Mouse (Mus musculus): ENCODE measurements around the gene Dus1l. TPM values are rescaled to one million over a fixed set of nuclear protein-coding genes. Genes with fewer than 3 reads are reported as not detected.
A peak's percentile ranks its signal among the peaks of the same experiment; 100 is the strongest.
"Not testable (repeated sequence)": the region's sequence is repeated elsewhere in the genome, so short reads cannot be mapped to it uniquely, and the experiment has no call there.

The Dus1l gene
- polyA plus RNA-seq, 1 experiment from 2014 or later: 61.0 TPM

- ATAC-seq (ENCODE audit: insufficient number of reproducible peaks, insufficient read depth, low FRiP score, low TSS enrichment, low read depth): no peak
- H3K36me3 ChIP-seq: peaks cover 89% of the 10 kb centered on the region
Observed at GRCm38 (mm10) chr11:120789810-120790209, 6.4 kb downstream of the Dus1l start.

GRCm38 (mm10) chr11:120789355-120789754 is 6.8 kb downstream of the Dus1l start:
- no peak overlapping the region for H3K9ac ChIP-seq
- H3K9me3 ChIP-seq: no peaks in the 10 kb centered on the region

More at GRCm38 (mm10) chr11:120789810-120790209, 6.4 kb downstream of the Dus1l start:
- 85% methylated on average over 3 of the region's 3 CpGs for WGBS
- H3K4me3 ChIP-seq: no peak overlapping the region
- no peaks in the 10 kb centered on the region for H3K9me3 ChIP-seq
- H3K4me1 ChIP-seq: peaks cover 15% of the 10 kb centered on the region
- H3K27me3 ChIP-seq: no peaks in the 10 kb centered on the region
- H3K4me2 ChIP-seq: no peak overlapping the region
- H3K27ac ChIP-seq: no peak overlapping the region
- no peak overlapping the region for H3K9ac ChIP-seq

GRCm38 (mm10) chr11:120788460-120788859 is 7.7 kb downstream of the Dus1l start:
- H3K4me2 ChIP-seq; H3K4me3 ChIP-seq; H3K27me3 ChIP-seq; H3K9me3 ChIP-seq; H3K9ac ChIP-seq; H3K27ac ChIP-seq; ATAC-seq (ENCODE audit: insufficient number of reproducible peaks, insufficient read depth, low FRiP score, low TSS enrichment, low read depth): not testable (repeated sequence)
- H3K36me3 ChIP-seq: peaks cover 75% of the 10 kb centered on the region
- peaks cover 15% of the 10 kb centered on the region for H3K4me1 ChIP-seq
- WGBS: 84% methylated on average over 10 of the region's 10 CpGs

More at GRCm38 (mm10) chr11:120789355-120789754, 6.8 kb downstream of the Dus1l start:
- no peak for ATAC-seq (ENCODE audit: insufficient number of reproducible peaks, insufficient read depth, low FRiP score, low TSS enrichment, low read depth)
- Histone ChIP-seq H3K27me3 (no peaks in the 10 kb centered on the region), H3K36me3 (peaks cover 84% of the 10 kb centered on the region), H3K4me2 (no peak overlapping the region), H3K27ac (no peak overlapping the region), H3K4me1 (peaks cover 12% of the 10 kb centered on the region), H3K4me3 (no peak overlapping the region)
- 89% methylated on average over 4 of the region's 4 CpGs for WGBS

DNA sequence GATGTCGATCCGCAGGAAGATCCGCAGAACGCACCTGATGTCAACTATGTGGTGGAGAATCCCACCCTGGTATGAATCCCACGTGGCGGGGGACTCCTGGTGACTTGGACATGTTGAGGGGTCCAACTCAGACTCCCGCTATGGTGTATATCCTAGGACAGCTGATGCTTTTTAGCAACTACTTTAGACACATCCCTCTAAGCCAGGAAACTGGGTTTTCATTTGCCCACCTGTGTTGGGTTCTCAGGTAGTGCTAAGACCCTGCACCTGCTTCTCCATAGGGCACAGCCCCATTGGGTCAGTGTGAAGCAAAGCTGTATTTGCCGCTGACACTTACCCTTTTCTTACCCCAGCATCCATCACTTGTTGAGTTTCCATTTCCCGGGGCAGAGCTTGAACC is 11.1 kb downstream of the Dus1l start:
- 34% methylated on average over 9 of the region's 9 CpGs for WGBS
- Histone ChIP-seq H3K4me3 (peak overlapping the region; percentile 95), H3K4me2 (peak overlapping the region; percentile 96), H3K9me3 (no peaks in the 10 kb centered on the region), H3K9ac (peak overlapping the region; percentile 95), H3K36me3 (peaks cover 66% of the 10 kb centered on the region), H3K4me1 (peaks cover 27% of the 10 kb centered on the region), H3K27ac (peak overlapping the region; percentile 81; the same call in 1 of the 2 replicates), H3K27me3 (no peaks in the 10 kb centered on the region)
- ATAC-seq (ENCODE audit: insufficient number of reproducible peaks, insufficient read depth, low FRiP score, low TSS enrichment, low read depth): no peak

DNA sequence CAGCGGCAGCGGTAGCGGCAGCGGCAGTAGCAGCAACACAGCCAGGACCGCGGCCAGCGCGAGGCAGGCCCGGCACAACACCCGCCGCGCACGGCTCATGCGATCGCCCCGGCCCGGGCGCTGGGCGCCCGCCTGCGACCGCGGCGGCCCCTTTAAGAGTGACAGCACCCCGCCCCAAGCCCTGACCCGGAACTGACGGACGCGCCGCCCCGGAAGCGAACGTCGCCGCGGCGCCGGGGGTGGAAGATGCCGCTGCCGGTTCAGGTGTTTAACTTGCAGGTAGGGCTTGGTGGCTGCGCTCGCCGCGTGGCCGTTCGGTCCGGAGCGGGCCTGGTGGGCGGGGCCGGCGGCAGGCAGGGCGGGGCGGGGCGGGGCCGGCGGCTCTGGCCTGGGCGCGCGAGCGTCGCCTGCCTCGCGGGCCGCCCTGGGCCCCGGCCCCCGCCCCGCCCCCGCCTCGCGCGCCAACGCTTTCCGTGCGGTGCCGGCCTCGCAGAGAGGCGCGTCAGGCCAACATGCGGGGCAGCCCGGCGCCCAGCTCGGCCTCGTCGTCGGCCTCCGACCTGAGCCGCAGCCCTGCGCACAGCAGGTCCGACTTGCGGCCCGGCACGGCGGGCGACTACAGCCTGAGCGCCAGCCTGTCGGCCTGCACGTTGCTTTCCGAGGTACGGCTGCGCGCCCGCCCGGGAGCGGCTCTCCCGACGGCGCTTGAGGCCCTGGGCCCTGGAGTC is 12.0 kb downstream of the Dus1l start, which contains the start of the genes Rfng and Gps1:
Rfng (minus strand) TSS at position 144 of the 728 bp plus-strand sequence.
Gps1 (plus strand) TSS at position 209 of the 728 bp plus-strand sequence.
- H3K4me3 ChIP-seq: peak within 1 kb of the TSS; percentile 95
- ATAC-seq (ENCODE audit: insufficient number of reproducible peaks, insufficient read depth, low FRiP score, low TSS enrichment, low read depth): peak; percentile 78; the same call in 1 of the 2 replicates
- WGBS: under 1% methylated on average over 97 of the region's 107 CpGs
- H3K9me3 ChIP-seq: no peaks in the 10 kb centered on the region
- H3K4me1 ChIP-seq: peaks cover 27% of the 10 kb centered on the region
- H3K27ac ChIP-seq: peak within 1 kb of the TSS; percentile 81
- peak within 1 kb of the TSS; percentile 96 for H3K4me2 ChIP-seq
- H3K27me3 ChIP-seq: no peaks in the 10 kb centered on the region
- H3K36me3 ChIP-seq: peaks cover 61% of the 10 kb centered on the region
- H3K9ac ChIP-seq: peak within 1 kb of the TSS; percentile 95

GRCm38 (mm10) chr11:120783426-120784063 is 12.7 kb downstream of the Dus1l start:
- H3K4me1 ChIP-seq: peaks cover 27% of the 10 kb centered on the region
- ATAC-seq (ENCODE audit: insufficient number of reproducible peaks, insufficient read depth, low FRiP score, low TSS enrichment, low read depth): no peak
- peak overlapping the region; percentile 81 for H3K27ac ChIP-seq
- peaks cover 56% of the 10 kb centered on the region for H3K36me3 ChIP-seq
- H3K4me3 ChIP-seq: peak overlapping the region; percentile 95
- H3K9ac ChIP-seq: peak overlapping the region; percentile 95
- 2% methylated on average over 41 of the region's 42 CpGs for WGBS
- no peaks in the 10 kb centered on the region for H3K9me3 ChIP-seq
- H3K27me3 ChIP-seq: no peaks in the 10 kb centered on the region
- H3K4me2 ChIP-seq: peak overlapping the region; percentile 96

- H3K27ac ChIP-seq: not testable (repeated sequence)
- 96% methylated on average over 6 of the region's 6 CpGs for WGBS
Observed at GRCm38 (mm10) chr11:120781361-120781760, 14.8 kb downstream of the Dus1l start.

GRCm38 (mm10) chr11:120779876-120780275 is 16.3 kb downstream of the Dus1l start:
- Histone ChIP-seq H3K9me3 (no peaks in the 10 kb centered on the region), H3K4me3 (no peak overlapping the region), H3K36me3 (peaks cover 28% of the 10 kb centered on the region), H3K9ac (no peak overlapping the region), H3K27me3 (no peaks in the 10 kb centered on the region), H3K27ac (no peak overlapping the region), H3K4me1 (peaks cover 27% of the 10 kb centered on the region), H3K4me2 (no peak overlapping the region)
- 81% methylated on average over 1 of the region's 1 CpGs for WGBS
- ATAC-seq (ENCODE audit: insufficient number of reproducible peaks, insufficient read depth, low FRiP score, low TSS enrichment, low read depth): no peak

More at GRCm38 (mm10) chr11:120781361-120781760, 14.8 kb downstream of the Dus1l start:
- not testable (repeated sequence) for ATAC-seq (ENCODE audit: insufficient number of reproducible peaks, insufficient read depth, low FRiP score, low TSS enrichment, low read depth); H3K9me3 ChIP-seq; H3K27me3 ChIP-seq; H3K9ac ChIP-seq; H3K4me2 ChIP-seq; H3K4me3 ChIP-seq
- peaks cover 28% of the 10 kb centered on the region for H3K4me1 ChIP-seq
- peaks cover 34% of the 10 kb centered on the region for H3K36me3 ChIP-seq

GRCm38 (mm10) chr11:120777123-120777522 is 19.1 kb downstream of the Dus1l start:
- no peak overlapping the region for H3K9ac ChIP-seq

DNA sequence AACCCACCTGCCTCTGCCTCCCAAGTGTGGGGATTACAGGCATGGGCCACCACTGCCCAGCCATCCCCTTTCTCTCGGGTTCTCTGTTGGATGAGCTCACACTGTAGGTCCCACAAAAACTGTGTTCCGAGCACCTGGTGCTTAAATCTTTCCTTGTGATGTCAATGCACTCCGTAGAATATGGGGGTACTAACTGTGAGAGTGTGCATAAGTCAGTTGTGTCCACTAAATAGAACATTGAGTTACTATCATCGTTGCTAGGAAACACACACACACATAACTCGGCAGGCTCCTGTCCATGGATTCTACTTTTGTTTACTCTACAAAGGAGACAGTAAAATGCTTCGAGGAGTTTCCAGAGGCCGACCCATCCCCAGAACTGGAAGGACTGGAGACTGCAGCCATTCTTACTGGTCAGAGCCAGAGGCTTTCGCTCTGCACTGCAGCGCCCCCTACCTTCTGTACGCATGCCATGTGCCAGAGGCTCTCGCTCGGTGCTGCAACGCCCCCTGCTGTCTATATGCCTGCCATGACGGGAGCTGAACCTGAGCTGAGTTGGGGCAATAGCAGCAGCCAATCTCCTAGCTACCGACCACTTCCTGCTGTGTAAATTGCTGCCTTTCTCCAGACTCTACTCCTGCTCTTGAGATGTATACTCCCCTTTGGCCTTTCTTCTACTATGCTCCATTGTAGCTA is 20.3 kb downstream of the Dus1l start:
- no peak overlapping the region for H3K4me3 ChIP-seq
- no peak overlapping the region for H3K27ac ChIP-seq
- WGBS: 29% methylated on average over 15 of the region's 15 CpGs
- peaks cover 11% of the 10 kb centered on the region for H3K4me1 ChIP-seq
- ATAC-seq (ENCODE audit: insufficient number of reproducible peaks, insufficient read depth, low FRiP score, low TSS enrichment, low read depth): peak; percentile 40; the same call in 1 of the 2 replicates
- no peaks in the 10 kb centered on the region for H3K27me3 ChIP-seq
- H3K9ac ChIP-seq: no peak overlapping the region
- H3K4me2 ChIP-seq: no peak overlapping the region
- no peaks in the 10 kb centered on the region for H3K9me3 ChIP-seq
- H3K36me3 ChIP-seq: peaks cover 11% of the 10 kb centered on the region

More at GRCm38 (mm10) chr11:120777123-120777522, 19.1 kb downstream of the Dus1l start:
- Histone ChIP-seq H3K36me3 (peaks cover 20% of the 10 kb centered on the region), H3K4me2 (no peak overlapping the region), H3K27ac (no peak overlapping the region), H3K4me3 (no peak overlapping the region), H3K4me1 (peaks cover 11% of the 10 kb centered on the region), H3K27me3 (no peaks in the 10 kb centered on the region), H3K9me3 (no peaks in the 10 kb centered on the region)
- 28% methylated on average over 6 of the region's 6 CpGs for WGBS
- no peak for ATAC-seq (ENCODE audit: insufficient number of reproducible peaks, insufficient read depth, low FRiP score, low TSS enrichment, low read depth)

DNA sequence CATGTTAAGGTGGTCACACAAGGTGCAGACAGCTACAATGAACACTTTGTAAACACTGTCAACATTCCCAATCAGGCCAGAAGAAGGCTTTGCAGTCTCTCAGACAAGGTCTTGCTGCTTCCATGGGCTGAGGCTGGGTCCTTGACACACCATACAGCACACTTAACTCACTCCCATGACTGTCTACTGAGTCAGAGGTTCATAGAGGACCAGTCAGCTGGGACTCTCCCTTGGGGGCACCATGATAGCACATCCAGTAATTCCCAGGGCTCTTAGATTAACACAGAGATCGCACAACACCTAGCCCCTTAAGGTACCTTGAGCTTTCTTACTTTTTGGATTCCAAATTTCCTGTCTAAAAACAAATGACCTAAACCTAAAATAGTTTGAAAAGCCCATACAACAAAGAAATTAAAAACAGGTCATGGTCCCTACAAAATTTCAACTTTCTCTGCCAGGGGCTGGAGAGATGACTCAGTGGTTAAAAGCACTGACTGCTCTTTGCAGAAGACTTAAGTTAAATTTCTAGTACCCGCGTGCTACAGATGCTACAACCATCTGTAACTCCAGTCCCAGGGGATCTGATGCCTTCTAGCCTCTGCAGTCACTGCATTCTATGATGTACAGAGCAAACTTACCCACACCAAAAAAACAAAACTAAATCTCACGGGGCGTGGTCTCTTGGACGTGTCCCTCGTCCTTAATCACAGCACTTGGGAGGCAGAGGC is 22.6 kb downstream of the Dus1l start:
- H3K9me3 ChIP-seq: no peaks in the 10 kb centered on the region
- H3K4me1 ChIP-seq: peaks cover 11% of the 10 kb centered on the region
- H3K4me2 ChIP-seq: no peak overlapping the region
- ATAC-seq (ENCODE audit: insufficient number of reproducible peaks, insufficient read depth, low FRiP score, low TSS enrichment, low read depth): no peak
- H3K9ac ChIP-seq: no peak overlapping the region
- H3K27ac ChIP-seq: no peak overlapping the region
- no peaks in the 10 kb centered on the region for H3K27me3 ChIP-seq
- H3K4me3 ChIP-seq: no peak overlapping the region
- no peaks in the 10 kb centered on the region for H3K36me3 ChIP-seq
- 81% methylated on average over 7 of the region's 7 CpGs for WGBS

Data from embryonic facial prominence, embryonic 13.5 days (tissue).